Mouse (Mus musculus) heart, adult 2 months (tissue): ENCODE measurements around the gene Ggact. TPM values are rescaled to one million over a fixed set of nuclear protein-coding genes. Genes with fewer than 3 reads are reported as not detected.
A peak's percentile ranks its signal among the peaks of the same experiment; 100 is the strongest.

Experiments used
- DNase-seq, 2 experiments: peaks; one replicate each; pipeline ENCODE4 v3.0.0; 2021
- H3K27ac ChIP-seq: fragments of 200-600 bp; 2 replicates; pipeline ENCODE4 v1.8.1; 2022
- H3K27me3 ChIP-seq: fragments of 200-500 bp; 2 replicates; pipeline ENCODE4 v1.6.1; 2012; ENCODE audit warnings: mild to moderate bottlenecking, low read length, inconsistent platforms, mixed read lengths; ENCODE audit not compliant: control insufficient read depth, insufficient read depth
- H3K36me3 ChIP-seq: fragments of 200-500 bp; 2 replicates; pipeline ENCODE4 v1.6.1; 2012; ENCODE audit warnings: low read length, inconsistent platforms; ENCODE audit not compliant: control insufficient read depth, insufficient read depth
- H3K4me1 ChIP-seq: fragments of 200-500 bp; 2 replicates; pipeline ENCODE4 v1.6.1; 2011; ENCODE audit warnings: low read length; ENCODE audit not compliant: control insufficient read depth, insufficient read depth
- H3K4me3 ChIP-seq: fragments of 200-600 bp; 2 replicates; pipeline ENCODE4 v1.8.1; 2022
- H3K79me2 ChIP-seq: fragments of 200-500 bp; replicated peaks from 2 replicates; pipeline ENCODE4 v1.6.1; 2012; ENCODE audit warnings: mild to moderate bottlenecking, inconsistent platforms, low read length, moderate library complexity, mixed read lengths; ENCODE audit not compliant: control insufficient read depth, insufficient read depth
- H3K9ac ChIP-seq: fragments of 200-500 bp; 2 replicates; pipeline ENCODE4 v1.6.1; 2012; ENCODE audit warnings: low read depth, mild to moderate bottlenecking, control low read depth, inconsistent platforms, low read length, mixed read lengths
- CTCF ChIP-seq: fragments of 200-600 bp; IDR thresholded peaks from 2 replicates; pipeline ENCODE4 v1.8.1; 2022; ENCODE audit warnings: antibody characterized with exemption, mild to moderate bottlenecking, moderate library complexity
- EP300 ChIP-seq: fragments of 200-500 bp; IDR thresholded peaks from 2 replicates; pipeline ENCODE4 v1.6.1; 2011; ENCODE audit warnings: low read depth, low read length, control low read depth; ENCODE audit not compliant: insufficient read depth
- POLR2A ChIP-seq: fragments of 200-500 bp; IDR thresholded peaks from 2 replicates; pipeline ENCODE4 v1.6.1; 2011; ENCODE audit warnings: mild to moderate bottlenecking, low read depth, low read length, control low read depth; ENCODE audit not compliant: insufficient read depth
- WGBS: fragments of 180-500 bp; shearing (Covaris S2); methylation state at CpG from one replicate; pipeline ENCODE4 v1.1.7; 2018; 5-methylcytosine and 5-hydroxymethylcytosine counted together
- intact Hi-C: fragments of 180-260 bp; cut with DNase I; formaldehyde crosslinking; loops from one replicate; pipeline ENCODE4 v1.15.1; 2025
- polyA plus RNA-seq: library from polyadenylated mRNA; depleted of rRNA; stranded (reverse); fragments of >200 nt; gene quantifications from 2 replicates; pipeline ENCODE4 v1.2.3, GENCODE M21; 2012
- total RNA-seq, 2 experiments: library from RNA; stranded (reverse); gene quantifications; 2 replicates each; pipeline ENCODE4 v1.2.3; 2021

Ggact gene
- total and polyA plus RNA-seq, 3 experiments, result 22.5 to 27.1 (median 25.6) TPM

GRCm38 (mm10) chr14:122871841-122872580, 41.5 kb downstream of the Ggact start:
- DNase-seq, result no peak
- 58% methylated on average over 4 of the region's 4 CpGs for WGBS
- Histone ChIP-seq H3K27me3 (no peaks in the 10 kb centered on the region), H3K36me3 (no peaks in the 10 kb centered on the region), H3K4me3 (no peak overlapping the region), H3K4me1 (no peaks in the 10 kb centered on the region; the same call in 1 of the 2 replicates), H3K79me2 (no peaks in the 10 kb centered on the region), H3K9ac (no peak overlapping the region), H3K27ac (no peak overlapping the region)
- TF ChIP-seq EP300 (no peak), POLR2A (no peak), CTCF (no peak)
- intact Hi-C loops, result loop anchor here (10.0 kb wide), 1 partner anchor 807 kb away; no protein-coding TSS in a partner anchor

- Histone ChIP-seq H3K9ac (no peak overlapping the region), H3K36me3 (no peaks in the 10 kb centered on the region), H3K79me2 (no peaks in the 10 kb centered on the region), H3K4me1 (no peaks in the 10 kb centered on the region; the same call in 1 of the 2 replicates), H3K27me3 (no peaks in the 10 kb centered on the region), H3K27ac (no peak overlapping the region), H3K4me3 (no peak overlapping the region)
- intact Hi-C loops, result loop anchor here (5.0 to 10.0 kb wide), 2 partner anchors 118 to 805 kb away; no protein-coding TSS in a partner anchor
- no peak for DNase-seq
- TF ChIP-seq CTCF, result no peak
- no peak for TF ChIP-seq POLR2A
- TF ChIP-seq EP300, result no peak
- 83% methylated on average over 6 of the region's 6 CpGs for WGBS
Measured at GRCm38 (mm10) chr14:122869831-122870230, 43.7 kb downstream of the Ggact start.

- Histone ChIP-seq H3K27ac (no peak overlapping the region), H3K4me1 (no peaks in the 10 kb centered on the region; the same call in 1 of the 2 replicates), H3K79me2 (no peaks in the 10 kb centered on the region), H3K27me3 (no peaks in the 10 kb centered on the region), H3K9ac (no peak overlapping the region), H3K36me3 (no peaks in the 10 kb centered on the region), H3K4me3 (no peak overlapping the region)
- DNase-seq, result peak in 1 of 2 experiments; percentile 14
- TF ChIP-seq CTCF (no peak), EP300 (no peak), POLR2A (no peak)
- WGBS, result 48% methylated on average over 4 of the region's 4 CpGs
- intact Hi-C loops, result loop anchor here (5.0 kb wide), 1 partner anchor 115 kb away; no protein-coding TSS in a partner anchor
Measured at GRCm38 (mm10) chr14:122867531-122868285, 45.8 kb downstream of the Ggact start.

- intact Hi-C loops, result loop anchor here (5.0 kb wide), 1 partner anchor 113 kb away; no protein-coding TSS in a partner anchor
- Histone ChIP-seq H3K27me3 (no peaks in the 10 kb centered on the region), H3K4me1 (peaks cover 3% of the 10 kb centered on the region; the same call in 1 of the 2 replicates), H3K79me2 (no peaks in the 10 kb centered on the region), H3K27ac (no peak overlapping the region), H3K4me3 (no peak overlapping the region), H3K9ac (no peak overlapping the region), H3K36me3 (no peaks in the 10 kb centered on the region)
- 80% methylated on average over 4 of the region's 4 CpGs for WGBS
- no peak for TF ChIP-seq POLR2A
- no peak for TF ChIP-seq EP300
- no peak for TF ChIP-seq CTCF
- no peak for DNase-seq
Measured at GRCm38 (mm10) chr14:122865462-122866129, 48.0 kb downstream of the Ggact start.

GRCm38 (mm10) chr14:122862623-122863022, 50.9 kb downstream of the Ggact start:
- Histone ChIP-seq H3K79me2 (no peaks in the 10 kb centered on the region), H3K27me3 (no peaks in the 10 kb centered on the region), H3K9ac (no peak overlapping the region), H3K4me1 (peaks cover 3% of the 10 kb centered on the region; the same call in 1 of the 2 replicates), H3K36me3 (no peaks in the 10 kb centered on the region), H3K4me3 (no peak overlapping the region), H3K27ac (no peak overlapping the region)
- DNase-seq, result peak in 1 of 2 experiments; percentile 26
- no peak for TF ChIP-seq EP300
- no peak for TF ChIP-seq POLR2A
- no peak for TF ChIP-seq CTCF
- intact Hi-C loops, result no loop called here
- 30% methylated on average over 4 of the region's 4 CpGs for WGBS
